Mouse (Mus musculus): ENCODE measurements around the gene Gdpd5. TPM values are rescaled to one million over a fixed set of nuclear protein-coding genes. Genes with fewer than 3 reads are reported as not detected.

Gdpd5 gene
- polyA plus RNA-seq, 1 experiment from 2014 or later = 25.9 TPM

DNA sequence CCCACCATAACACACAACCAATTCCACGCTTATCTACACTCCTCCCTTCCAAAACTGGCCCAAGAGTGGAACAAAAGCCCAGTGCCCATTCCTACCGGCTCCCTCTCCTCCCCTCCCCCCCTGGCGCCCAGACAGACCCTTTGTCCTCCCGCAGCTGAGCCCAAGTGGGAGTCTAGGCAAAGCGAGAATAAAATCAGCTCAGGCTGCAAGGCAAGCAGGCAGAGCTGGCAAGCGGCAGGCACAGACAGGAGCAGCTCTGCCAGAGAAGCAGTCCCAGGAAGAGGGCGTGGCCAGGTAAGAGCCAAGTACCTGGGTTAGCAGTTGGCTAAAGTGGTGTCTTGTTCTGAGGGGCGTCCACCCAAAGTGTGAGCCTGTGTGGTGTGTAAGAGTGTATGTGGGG lies 84.6 kb downstream of the Gdpd5 start, which contains the start of gene Klhl35:
TSS of gene Klhl35 (plus strand) at position 194 of the 400 bp plus-strand sequence.
- Histone ChIP-seq H3K4me3 (ENCODE audit: low read depth, low read length) (peak within 1 kb of the TSS; percentile 31), H3K4me1 (replicated peaks; ENCODE audit: control insufficient read depth, insufficient read depth, low read length) (peaks cover 14% of the 10 kb centered on the region), H3K4me2 (replicated peaks; ENCODE audit: low read depth, low read length) (peak within 1 kb of the TSS; percentile 83), H3K9me3 (ENCODE audit: control insufficient read depth, low read length) (no peaks in the 10 kb centered on the region), H3K27me3 (ENCODE audit: control insufficient read depth, insufficient read depth, low read length) (peaks cover 10% of the 10 kb centered on the region; the same call in 1 of the 2 replicates), H3K9ac (ENCODE audit: low read depth, low read length) (peak within 1 kb of the TSS; percentile 68), H3K36me3 (ENCODE audit: control insufficient read depth, insufficient read depth, low read length) (no peaks in the 10 kb centered on the region), H3K27ac (ENCODE audit: low read depth, low read length) (peak within 1 kb of the TSS; percentile 84)
- DNase-seq (ENCODE audit: low spot score) = peak; percentile 81
- WGBS = 18% methylated on average over 8 of the region's 8 CpGs
- ATAC-seq (ENCODE audit: low FRiP score) = peak; percentile 58; the same call in 1 of the 2 replicates

DNA sequence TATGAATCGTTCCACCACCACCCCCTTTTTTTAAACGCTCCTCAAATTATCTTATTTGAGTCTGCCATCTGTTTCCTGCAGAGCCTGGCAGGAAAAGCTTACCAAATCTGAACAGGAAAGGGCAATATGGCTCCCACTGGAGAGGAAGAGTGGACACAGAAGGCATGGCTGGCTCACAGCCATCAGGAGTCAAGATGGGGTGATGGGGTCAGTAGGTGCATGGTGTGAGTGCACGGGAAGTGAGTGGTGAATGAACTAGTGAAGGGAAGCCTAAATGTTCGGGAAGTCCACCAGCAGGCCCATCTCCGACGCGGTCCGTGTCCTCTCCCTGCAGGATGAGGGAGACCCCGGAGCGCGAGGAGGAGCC lies 86.7 kb downstream of the Gdpd5 start:
- no peak for DNase-seq (ENCODE audit: low spot score)
- H3K27ac ChIP-seq (ENCODE audit: low read depth, low read length) = peak overlapping the region; percentile 70

DNA sequence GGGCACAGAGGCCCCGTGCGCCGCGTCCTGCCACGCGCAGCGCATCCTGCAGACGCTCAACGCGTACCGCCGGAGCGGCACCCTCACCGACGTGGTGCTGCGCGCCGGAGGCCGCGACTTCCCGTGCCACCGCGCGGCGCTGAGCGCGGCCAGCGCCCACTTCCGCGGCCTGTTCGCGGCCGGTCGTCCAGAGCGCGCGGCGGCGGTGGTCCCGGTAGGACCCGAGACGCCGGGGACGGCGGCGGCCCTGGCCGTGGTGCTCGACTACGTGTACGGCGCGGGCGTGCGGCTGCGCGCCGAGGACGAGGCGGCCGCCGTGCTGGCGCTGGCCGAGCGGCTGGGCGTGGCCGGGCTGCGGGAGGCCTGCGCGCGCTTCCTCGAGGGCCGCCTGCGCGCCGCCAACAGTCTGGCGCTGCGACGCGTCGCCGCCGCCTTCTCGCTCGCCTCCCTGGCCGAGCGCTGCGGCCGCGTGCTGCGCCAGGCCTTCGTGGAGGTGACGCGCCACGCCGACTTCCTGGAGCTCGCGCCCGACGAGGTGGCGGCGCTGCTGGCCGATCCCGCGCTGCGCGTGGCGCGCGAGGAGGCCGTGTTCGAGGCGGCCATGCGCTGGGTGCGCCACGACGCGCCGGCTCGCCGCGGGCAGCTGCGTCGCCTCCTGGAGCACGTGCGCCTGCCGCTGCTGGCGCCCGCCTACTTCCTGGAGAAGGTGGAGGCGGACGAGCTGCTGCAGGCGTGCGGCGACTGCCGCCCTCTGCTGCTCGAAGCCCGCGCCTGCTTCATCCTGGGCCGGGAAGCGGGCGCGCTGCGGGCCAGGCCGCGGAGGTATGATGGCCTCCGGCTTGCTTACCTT lies 87.3 kb downstream of the Gdpd5 start:
- peak; percentile 66 for ATAC-seq (ENCODE audit: low FRiP score)
- H3K4me1 ChIP-seq (replicated peaks; ENCODE audit: control insufficient read depth, insufficient read depth, low read length) = peaks cover 14% of the 10 kb centered on the region

More for the DNA sequence above, 86.7 kb downstream of the Gdpd5 start:
- H3K9ac ChIP-seq (ENCODE audit: low read depth, low read length) = peak overlapping the region; percentile 53
- peaks cover 10% of the 10 kb centered on the region; the same call in 1 of the 2 replicates for H3K27me3 ChIP-seq (ENCODE audit: control insufficient read depth, insufficient read depth, low read length)
- H3K4me2 ChIP-seq (replicated peaks; ENCODE audit: low read depth, low read length) = peak overlapping the region; percentile 83
- peak overlapping the region; percentile 44 for H3K4me3 ChIP-seq (ENCODE audit: low read depth, low read length)
- H3K4me1 ChIP-seq (replicated peaks; ENCODE audit: control insufficient read depth, insufficient read depth, low read length) = peaks cover 14% of the 10 kb centered on the region
- no peaks in the 10 kb centered on the region for H3K9me3 ChIP-seq (ENCODE audit: control insufficient read depth, low read length)
- WGBS = 19% methylated on average over 8 of the region's 11 CpGs
- ATAC-seq (ENCODE audit: low FRiP score) = no peak
- no peaks in the 10 kb centered on the region for H3K36me3 ChIP-seq (ENCODE audit: control insufficient read depth, insufficient read depth, low read length)

DNA sequence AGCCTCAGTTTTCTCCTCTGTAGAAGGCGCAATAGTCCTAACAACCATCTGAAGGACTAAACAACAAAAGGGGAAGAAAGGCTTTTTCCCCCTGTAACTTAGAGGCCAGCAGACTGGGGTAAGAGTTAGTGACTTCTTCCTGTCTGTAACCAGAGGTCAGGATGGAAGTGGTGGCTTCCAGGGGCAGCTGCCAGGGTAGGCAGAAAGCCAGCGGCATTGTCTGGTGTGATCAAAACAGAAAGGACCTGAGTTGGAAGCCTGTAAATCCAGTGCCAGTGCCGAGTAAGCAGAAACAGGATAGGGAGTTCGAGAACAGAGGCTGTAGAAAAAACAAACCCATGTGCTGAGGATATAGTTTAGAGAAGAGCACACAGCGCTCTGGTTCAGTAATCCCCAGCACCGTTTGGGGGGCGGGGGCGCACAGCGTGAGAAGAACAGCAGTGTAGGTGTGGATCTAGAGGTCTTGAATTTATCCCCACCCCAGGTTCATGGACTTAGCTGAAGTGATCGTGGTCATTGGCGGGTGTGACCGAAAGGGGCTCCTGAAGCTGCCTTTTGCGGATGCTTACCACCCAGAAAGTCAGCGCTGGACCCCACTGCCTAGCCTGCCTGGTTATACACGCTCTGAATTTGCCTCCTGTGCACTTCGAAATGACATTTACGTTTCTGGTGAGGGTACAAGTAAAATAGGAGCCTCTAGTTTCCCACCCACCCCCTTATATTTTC lies 88.6 kb downstream of the Gdpd5 start:
- no peak for DNase-seq (ENCODE audit: low spot score)
- Histone ChIP-seq H3K27me3 (ENCODE audit: control insufficient read depth, insufficient read depth, low read length) (peaks cover 10% of the 10 kb centered on the region; the same call in 1 of the 2 replicates), H3K4me1 (replicated peaks; ENCODE audit: control insufficient read depth, insufficient read depth, low read length) (peaks cover 17% of the 10 kb centered on the region), H3K4me3 (ENCODE audit: low read depth, low read length) (no peak overlapping the region), H3K27ac (ENCODE audit: low read depth, low read length) (no peak overlapping the region), H3K9me3 (ENCODE audit: control insufficient read depth, low read length) (no peaks in the 10 kb centered on the region), H3K4me2 (replicated peaks; ENCODE audit: low read depth, low read length) (no peak overlapping the region), H3K9ac (ENCODE audit: low read depth, low read length) (no peak overlapping the region), H3K36me3 (ENCODE audit: control insufficient read depth, insufficient read depth, low read length) (no peaks in the 10 kb centered on the region)
- no peak for ATAC-seq (ENCODE audit: low FRiP score)
- WGBS = 82% methylated on average over 17 of the region's 17 CpGs

More for the DNA sequence above, 87.3 kb downstream of the Gdpd5 start:
- peak; percentile 79 for DNase-seq (ENCODE audit: low spot score)
- Histone ChIP-seq H3K27me3 (ENCODE audit: control insufficient read depth, insufficient read depth, low read length) (peaks cover 10% of the 10 kb centered on the region; the same call in 1 of the 2 replicates), H3K4me3 (ENCODE audit: low read depth, low read length) (peak overlapping the region; percentile 44), H3K9me3 (ENCODE audit: control insufficient read depth, low read length) (no peaks in the 10 kb centered on the region), H3K9ac (ENCODE audit: low read depth, low read length) (peak overlapping the region; percentile 53), H3K27ac (ENCODE audit: low read depth, low read length) (peak overlapping the region; percentile 70), H3K36me3 (ENCODE audit: control insufficient read depth, insufficient read depth, low read length) (no peaks in the 10 kb centered on the region), H3K4me2 (replicated peaks; ENCODE audit: low read depth, low read length) (peak overlapping the region; percentile 83)
- WGBS = 2% methylated on average over 130 of the region's 145 CpGs

DNA sequence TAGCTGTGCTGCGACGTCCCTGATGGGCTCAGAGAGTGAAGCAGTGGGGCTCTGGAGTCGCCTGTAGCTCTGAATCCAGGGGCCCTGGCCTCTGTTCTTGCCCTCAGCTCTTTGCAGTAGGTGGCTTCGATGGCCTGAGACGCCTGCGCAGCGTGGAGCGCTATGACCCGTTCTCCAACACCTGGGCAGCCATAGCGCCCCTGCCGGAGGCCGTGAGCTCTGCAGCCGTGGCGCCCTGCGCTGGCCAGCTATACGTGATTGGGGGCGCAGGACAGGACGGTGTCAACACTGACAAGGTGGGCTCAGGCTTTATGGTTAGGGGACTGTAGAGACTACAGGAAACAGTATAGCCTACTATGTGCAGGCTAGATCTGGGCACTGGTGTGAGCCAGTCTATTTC lies 90.4 kb downstream of the Gdpd5 start:
- Histone ChIP-seq H3K9ac (ENCODE audit: low read depth, low read length) (no peak overlapping the region), H3K9me3 (ENCODE audit: control insufficient read depth, low read length) (no peaks in the 10 kb centered on the region), H3K4me2 (replicated peaks; ENCODE audit: low read depth, low read length) (no peak overlapping the region), H3K27ac (ENCODE audit: low read depth, low read length) (no peak overlapping the region), H3K36me3 (ENCODE audit: control insufficient read depth, insufficient read depth, low read length) (no peaks in the 10 kb centered on the region), H3K4me1 (replicated peaks; ENCODE audit: control insufficient read depth, insufficient read depth, low read length) (peaks cover 8% of the 10 kb centered on the region; the same call in 1 of the 2 replicates), H3K27me3 (ENCODE audit: control insufficient read depth, insufficient read depth, low read length) (peaks cover 10% of the 10 kb centered on the region; the same call in 1 of the 2 replicates), H3K4me3 (ENCODE audit: low read depth, low read length) (no peak overlapping the region)
- DNase-seq (ENCODE audit: low spot score) (no peak), ATAC-seq (ENCODE audit: low FRiP score) (no peak)
- WGBS = 53% methylated on average over 18 of the region's 18 CpGs

DNA sequence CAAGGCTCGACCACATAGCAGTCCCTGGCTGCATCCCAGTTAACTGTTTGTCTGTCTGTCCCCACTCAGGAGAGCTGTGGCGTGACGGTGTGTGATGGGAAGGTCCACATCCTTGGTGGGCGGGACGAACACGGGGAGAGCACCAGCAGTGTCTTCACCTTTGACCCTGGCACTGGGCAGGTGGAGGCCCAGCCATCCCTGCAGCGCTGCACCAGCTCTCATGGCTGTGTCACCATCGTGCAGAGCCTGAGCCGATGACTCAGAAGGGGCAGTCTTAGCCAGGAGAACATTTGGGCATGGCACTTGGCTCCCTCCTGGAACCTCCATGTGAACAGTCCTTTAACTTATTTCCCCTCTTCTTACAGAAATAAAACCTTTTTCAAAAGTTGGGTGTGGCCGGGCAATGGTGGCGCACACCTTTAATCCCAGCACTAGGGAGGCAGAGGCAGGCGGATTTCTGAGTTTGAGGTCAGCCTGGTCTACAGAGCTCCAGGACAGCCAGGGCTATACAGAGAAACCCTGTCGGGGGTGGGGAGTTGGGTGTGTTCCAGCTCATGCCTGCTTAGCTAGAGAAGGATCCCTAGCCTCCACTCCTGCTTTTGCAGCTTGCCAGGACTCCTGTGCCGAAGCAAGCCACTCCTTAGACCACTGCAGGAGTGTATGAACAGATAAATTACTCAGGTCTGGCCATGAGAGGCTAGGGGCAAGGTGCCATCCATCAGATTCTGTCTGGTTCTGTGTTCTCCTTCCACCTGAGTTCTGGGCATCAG lies 92.6 kb downstream of the Gdpd5 start:
- no peak for DNase-seq (ENCODE audit: low spot score)
- peaks cover 3% of the 10 kb centered on the region; the same call in 1 of the 2 replicates for H3K4me1 ChIP-seq (replicated peaks; ENCODE audit: control insufficient read depth, insufficient read depth, low read length)
- WGBS = 84% methylated on average over 14 of the region's 14 CpGs
- H3K9me3 ChIP-seq (ENCODE audit: control insufficient read depth, low read length) = no peaks in the 10 kb centered on the region
- 0 out of 2 replicates have a peak, but pooled peaks cover 5% of the 10 kb centered on the region for H3K36me3 ChIP-seq (ENCODE audit: control insufficient read depth, insufficient read depth, low read length)
- H3K9ac ChIP-seq (ENCODE audit: low read depth, low read length) = no peak overlapping the region
- ATAC-seq (ENCODE audit: low FRiP score) = no peak
- H3K4me3 ChIP-seq (ENCODE audit: low read depth, low read length) = no peak overlapping the region
- H3K4me2 ChIP-seq (replicated peaks; ENCODE audit: low read depth, low read length) = no peak overlapping the region
- peak overlapping the region; percentile 80 for H3K27ac ChIP-seq (ENCODE audit: low read depth, low read length)
- peaks cover 8% of the 10 kb centered on the region; the same call in 1 of the 2 replicates for H3K27me3 ChIP-seq (ENCODE audit: control insufficient read depth, insufficient read depth, low read length)

DNA sequence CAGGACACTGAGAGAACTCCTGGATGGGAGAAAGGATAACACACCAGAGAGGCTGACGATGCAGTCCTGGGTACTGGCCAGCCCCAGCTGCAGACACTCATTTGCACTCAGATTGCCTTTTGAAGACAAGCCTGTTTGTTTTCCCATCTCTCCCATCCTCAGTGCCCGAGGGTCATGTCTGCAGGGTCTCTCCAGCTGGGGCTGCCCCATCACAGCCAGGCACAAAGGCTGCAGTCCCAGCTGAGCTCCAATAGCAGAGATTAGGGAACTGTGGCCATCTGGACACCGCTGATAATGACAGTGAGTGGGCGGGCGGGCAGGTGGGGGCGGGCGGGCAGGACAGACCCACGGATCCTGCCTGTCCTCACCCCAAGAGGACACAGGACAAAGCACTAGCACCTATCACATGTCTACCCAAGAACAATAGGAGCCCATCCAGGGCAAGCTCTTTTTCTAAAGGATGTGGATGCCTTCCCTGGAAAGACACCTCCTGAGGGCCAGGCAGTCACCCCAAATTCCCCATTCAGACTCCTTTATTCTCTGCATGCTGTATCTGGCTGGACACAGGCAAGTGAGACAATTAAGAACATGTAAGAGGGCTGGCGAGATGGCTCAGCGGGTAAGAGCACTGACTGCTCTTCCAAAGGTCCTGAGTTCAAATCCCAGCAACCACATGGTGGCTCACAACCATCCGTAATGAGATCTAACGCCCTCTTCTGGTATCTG lies 93.8 kb downstream of the Gdpd5 start:
- Histone ChIP-seq H3K27me3 (ENCODE audit: control insufficient read depth, insufficient read depth, low read length) (peaks cover 3% of the 10 kb centered on the region; the same call in 1 of the 2 replicates), H3K4me2 (replicated peaks; ENCODE audit: low read depth, low read length) (no peak overlapping the region; the same call in 1 of the 2 replicates), H3K36me3 (ENCODE audit: control insufficient read depth, insufficient read depth, low read length) (peaks cover 15% of the 10 kb centered on the region; the same call in 1 of the 2 replicates), H3K9me3 (ENCODE audit: control insufficient read depth, low read length) (no peaks in the 10 kb centered on the region), H3K4me1 (replicated peaks; ENCODE audit: control insufficient read depth, insufficient read depth, low read length) (peaks cover 3% of the 10 kb centered on the region; the same call in 1 of the 2 replicates), H3K9ac (ENCODE audit: low read depth, low read length) (0 out of 2 replicates have a peak overlapping the region, but pooled peaks have one; percentile 16), H3K4me3 (ENCODE audit: low read depth, low read length) (no peak overlapping the region), H3K27ac (ENCODE audit: low read depth, low read length) (peak overlapping the region; percentile 80)
- 56% methylated on average over 12 of the region's 12 CpGs for WGBS
- DNase-seq (ENCODE audit: low spot score) = peak; percentile 68
- peak; percentile 84 for ATAC-seq (ENCODE audit: low FRiP score)
